Mouse (Mus musculus): Measurements from ENCODE around the gene Nf2. TPM values are rescaled to one million over a fixed set of nuclear protein-coding genes. Genes with fewer than 3 reads are reported as not detected.

The Nf2 gene
- polyA plus RNA-seq, 1 experiment from 2014 or later, result 64.0 TPM

DNA sequence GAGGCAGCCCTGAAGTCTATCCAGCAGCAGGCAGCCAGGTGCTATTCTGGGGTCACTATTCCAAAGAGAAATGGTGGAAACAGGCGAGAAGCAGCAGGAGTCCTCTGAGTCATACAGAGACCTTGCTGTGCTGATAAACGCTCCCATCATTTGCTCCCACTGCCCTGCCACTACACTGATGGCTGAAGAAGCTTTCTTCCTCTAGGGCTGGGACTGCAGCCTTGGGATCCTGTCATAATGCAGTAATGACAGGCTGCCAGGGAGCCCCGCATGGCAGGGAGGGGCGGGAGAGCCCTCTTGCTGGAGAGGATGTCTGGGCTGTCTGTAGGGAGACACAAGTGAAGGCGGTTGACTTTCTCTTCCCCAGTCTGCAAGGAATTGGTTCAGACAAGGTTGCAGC is 84.9 kb downstream of the Nf2 start:
- H3K9me3 ChIP-seq (ENCODE audit: control insufficient read depth, low read length), result no peaks in the 10 kb centered on the region
- 72% methylated on average over 5 of the region's 5 CpGs for WGBS
- H3K4me3 ChIP-seq (replicated peaks; ENCODE audit: low read depth, low read length), result no peak overlapping the region
- DNase-seq, result no peak
- no peaks in the 10 kb centered on the region for H3K27me3 ChIP-seq (ENCODE audit: control insufficient read depth, insufficient read depth, low read length)
- H3K36me3 ChIP-seq (ENCODE audit: control insufficient read depth, insufficient read depth, low read length), result peaks cover 13% of the 10 kb centered on the region; the same call in 1 of the 2 replicates
- no peak overlapping the region for H3K27ac ChIP-seq (replicated peaks; ENCODE audit: low read depth, low read length)
- peaks cover 28% of the 10 kb centered on the region for H3K4me1 ChIP-seq (ENCODE audit: control insufficient read depth, insufficient read depth, low read length)
- ATAC-seq (ENCODE audit: low FRiP score, low TSS enrichment), result no peak
- H3K4me2 ChIP-seq (ENCODE audit: low read length), result no peak overlapping the region
- no peak overlapping the region for H3K9ac ChIP-seq (replicated peaks; ENCODE audit: low read length)

DNA sequence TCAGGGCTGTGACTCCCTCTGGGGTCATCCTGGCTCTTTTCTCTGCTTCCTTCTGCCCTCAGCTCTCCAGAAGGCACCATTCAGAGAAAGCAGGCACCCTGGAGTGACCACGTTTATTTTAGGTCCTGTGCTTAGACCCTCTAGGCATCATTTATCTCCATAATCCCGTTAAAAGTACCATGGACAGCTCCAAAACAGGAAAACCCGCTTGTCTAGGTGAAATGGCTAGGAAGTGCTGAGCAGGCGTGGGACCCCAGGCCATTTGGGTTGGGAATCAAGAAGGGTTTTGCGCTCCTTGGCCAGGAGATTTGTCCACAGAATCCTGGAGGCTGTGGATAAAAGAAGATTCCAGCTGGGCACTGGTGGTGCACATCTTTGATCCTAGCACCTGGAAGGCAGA is 85.7 kb downstream of the Nf2 start:
- Histone ChIP-seq H3K9ac (replicated peaks; ENCODE audit: low read length) (no peak overlapping the region), H3K27me3 (ENCODE audit: control insufficient read depth, insufficient read depth, low read length) (no peaks in the 10 kb centered on the region), H3K4me3 (replicated peaks; ENCODE audit: low read depth, low read length) (no peak overlapping the region), H3K9me3 (ENCODE audit: control insufficient read depth, low read length) (no peaks in the 10 kb centered on the region), H3K4me2 (ENCODE audit: low read length) (no peak overlapping the region), H3K4me1 (ENCODE audit: control insufficient read depth, insufficient read depth, low read length) (peaks cover 28% of the 10 kb centered on the region), H3K36me3 (ENCODE audit: control insufficient read depth, insufficient read depth, low read length) (peaks cover 9% of the 10 kb centered on the region; the same call in 1 of the 2 replicates), H3K27ac (replicated peaks; ENCODE audit: low read depth, low read length) (peak overlapping the region; percentile 42; the same call in 1 of the 2 replicates)
- 23% methylated on average over 5 of the region's 5 CpGs for WGBS
- no peak for DNase-seq
- ATAC-seq (ENCODE audit: low FRiP score, low TSS enrichment), result no peak

DNA sequence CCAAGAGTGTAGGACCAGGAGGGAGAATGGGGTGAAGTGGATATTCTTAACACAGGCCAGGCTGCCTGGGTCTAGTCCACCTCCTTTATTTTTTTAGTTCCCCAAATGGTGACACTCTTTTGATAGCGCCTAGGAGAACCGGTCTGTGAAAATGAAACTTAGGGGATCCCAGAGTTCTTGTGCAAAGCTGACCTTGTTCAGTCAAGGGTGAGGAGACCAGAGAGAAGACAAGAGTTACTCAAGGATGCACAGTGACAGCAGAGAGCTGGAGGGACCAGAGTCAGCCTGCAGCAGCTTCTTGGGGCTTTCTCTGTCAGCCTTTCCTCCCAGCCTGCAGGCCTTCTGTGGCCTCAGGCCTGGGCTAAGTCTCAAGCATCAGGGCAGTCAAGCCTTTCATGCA is 86.8 kb downstream of the Nf2 start:
- Histone ChIP-seq H3K27ac (replicated peaks; ENCODE audit: low read depth, low read length) (peak overlapping the region; percentile 78), H3K4me2 (ENCODE audit: low read length) (no peak overlapping the region), H3K36me3 (ENCODE audit: control insufficient read depth, insufficient read depth, low read length) (0 out of 2 replicates have a peak, but pooled peaks cover 2% of the 10 kb centered on the region), H3K4me3 (replicated peaks; ENCODE audit: low read depth, low read length) (no peak overlapping the region), H3K9me3 (ENCODE audit: control insufficient read depth, low read length) (no peaks in the 10 kb centered on the region), H3K27me3 (ENCODE audit: control insufficient read depth, insufficient read depth, low read length) (no peaks in the 10 kb centered on the region), H3K4me1 (ENCODE audit: control insufficient read depth, insufficient read depth, low read length) (peaks cover 28% of the 10 kb centered on the region), H3K9ac (replicated peaks; ENCODE audit: low read length) (no peak overlapping the region)
- ATAC-seq (ENCODE audit: low FRiP score, low TSS enrichment) (no peak), DNase-seq (no peak)
- 9% methylated on average over 2 of the region's 2 CpGs for WGBS

DNA sequence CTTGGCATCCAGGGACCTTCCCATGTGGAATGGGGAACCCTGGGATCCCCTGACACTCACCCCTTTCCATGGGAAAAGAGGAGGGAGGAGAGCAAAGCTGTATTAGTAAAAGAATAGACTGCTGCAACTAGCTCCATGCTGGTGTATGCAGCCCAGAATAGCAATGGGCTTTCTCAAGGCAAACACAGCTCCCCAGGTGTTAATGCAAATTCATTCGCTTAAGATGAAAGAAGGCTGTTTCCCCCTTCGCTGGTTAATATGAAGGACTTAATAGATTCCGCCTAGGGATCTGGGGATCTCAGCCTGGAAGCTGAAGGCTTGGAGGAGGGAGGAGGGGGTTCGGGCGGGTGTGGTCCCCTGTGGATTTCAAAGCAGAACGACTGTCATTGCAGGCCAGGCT is 87.3 kb downstream of the Nf2 start:
- Histone ChIP-seq H3K4me3 (replicated peaks; ENCODE audit: low read depth, low read length) (no peak overlapping the region), H3K4me2 (ENCODE audit: low read length) (no peak overlapping the region), H3K9ac (replicated peaks; ENCODE audit: low read length) (0 out of 2 replicates have a peak overlapping the region, but pooled peaks have one; percentile 13), H3K36me3 (ENCODE audit: control insufficient read depth, insufficient read depth, low read length) (0 out of 2 replicates have a peak, but pooled peaks cover 2% of the 10 kb centered on the region), H3K27me3 (ENCODE audit: control insufficient read depth, insufficient read depth, low read length) (no peaks in the 10 kb centered on the region), H3K27ac (replicated peaks; ENCODE audit: low read depth, low read length) (peak overlapping the region; percentile 78), H3K9me3 (ENCODE audit: control insufficient read depth, low read length) (no peaks in the 10 kb centered on the region), H3K4me1 (ENCODE audit: control insufficient read depth, insufficient read depth, low read length) (peaks cover 28% of the 10 kb centered on the region)
- peak; percentile 77 for DNase-seq
- ATAC-seq (ENCODE audit: low FRiP score, low TSS enrichment), result peak; percentile 34; the same call in 1 of the 2 replicates
- WGBS, result 5% methylated on average over 6 of the region's 6 CpGs

DNA sequence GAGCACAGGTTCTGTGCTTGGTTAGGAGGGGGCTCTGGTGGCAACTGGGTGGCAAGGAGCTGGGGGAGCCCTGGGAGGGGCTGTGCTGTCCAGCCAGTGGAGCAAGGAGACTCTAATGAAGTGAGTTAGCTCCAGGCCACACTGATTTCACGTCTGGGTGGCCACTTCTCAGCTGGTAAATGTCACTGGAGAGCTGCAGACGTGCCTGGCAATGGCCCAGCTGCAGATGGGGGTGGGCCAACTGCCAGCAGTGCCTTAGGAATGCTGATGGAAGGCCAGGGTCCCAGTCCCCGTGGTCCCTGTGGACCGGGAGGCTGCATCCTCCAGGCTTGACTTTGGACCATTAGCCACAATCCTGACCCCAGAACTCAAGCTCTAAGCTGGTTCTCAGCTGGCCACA is 88.9 kb downstream of the Nf2 start:
- H3K27me3 ChIP-seq (ENCODE audit: control insufficient read depth, insufficient read depth, low read length), result no peaks in the 10 kb centered on the region
- no peak overlapping the region for H3K4me2 ChIP-seq (ENCODE audit: low read length)
- DNase-seq, result peak; percentile 45
- no peak overlapping the region; the same call in 1 of the 2 replicates for H3K27ac ChIP-seq (replicated peaks; ENCODE audit: low read depth, low read length)
- H3K9me3 ChIP-seq (ENCODE audit: control insufficient read depth, low read length), result no peaks in the 10 kb centered on the region
- H3K4me1 ChIP-seq (ENCODE audit: control insufficient read depth, insufficient read depth, low read length), result peaks cover 28% of the 10 kb centered on the region
- no peak overlapping the region for H3K9ac ChIP-seq (replicated peaks; ENCODE audit: low read length)
- no peak for ATAC-seq (ENCODE audit: low FRiP score, low TSS enrichment)
- no peak overlapping the region for H3K4me3 ChIP-seq (replicated peaks; ENCODE audit: low read depth, low read length)
- no peaks in the 10 kb centered on the region for H3K36me3 ChIP-seq (ENCODE audit: control insufficient read depth, insufficient read depth, low read length)
- WGBS, result 12% methylated on average over 4 of the region's 4 CpGs

DNA sequence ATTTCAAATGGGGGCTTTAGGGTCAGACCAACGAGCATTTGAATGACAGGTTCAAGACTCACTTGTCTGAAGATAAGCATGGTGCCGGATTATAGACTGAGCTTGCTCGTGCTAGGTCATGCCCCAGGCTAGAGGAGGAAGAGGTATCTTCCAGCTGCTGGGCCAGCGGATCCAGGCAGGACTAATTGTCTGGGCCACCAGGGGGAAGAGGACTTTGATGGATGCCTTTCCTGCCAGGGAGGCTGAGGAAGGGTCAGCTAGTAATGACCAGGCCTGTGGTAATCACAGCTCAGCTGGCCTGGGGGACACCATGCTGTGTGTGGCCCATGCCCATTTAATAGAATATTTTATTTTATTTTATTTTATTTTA is 91.6 kb downstream of the Nf2 start:
- Histone ChIP-seq H3K4me3 (replicated peaks; ENCODE audit: low read depth, low read length) (no peak overlapping the region), H3K4me1 (ENCODE audit: control insufficient read depth, insufficient read depth, low read length) (peaks cover 24% of the 10 kb centered on the region), H3K4me2 (ENCODE audit: low read length) (no peak overlapping the region), H3K36me3 (ENCODE audit: control insufficient read depth, insufficient read depth, low read length) (no peaks in the 10 kb centered on the region), H3K9me3 (ENCODE audit: control insufficient read depth, low read length) (no peaks in the 10 kb centered on the region), H3K27ac (replicated peaks; ENCODE audit: low read depth, low read length) (no peak overlapping the region), H3K27me3 (ENCODE audit: control insufficient read depth, insufficient read depth, low read length) (no peaks in the 10 kb centered on the region), H3K9ac (replicated peaks; ENCODE audit: low read length) (no peak overlapping the region)
- ATAC-seq (ENCODE audit: low FRiP score, low TSS enrichment), result no peak
- WGBS, result 48% methylated on average over 4 of the region's 4 CpGs
- no peak for DNase-seq

DNA sequence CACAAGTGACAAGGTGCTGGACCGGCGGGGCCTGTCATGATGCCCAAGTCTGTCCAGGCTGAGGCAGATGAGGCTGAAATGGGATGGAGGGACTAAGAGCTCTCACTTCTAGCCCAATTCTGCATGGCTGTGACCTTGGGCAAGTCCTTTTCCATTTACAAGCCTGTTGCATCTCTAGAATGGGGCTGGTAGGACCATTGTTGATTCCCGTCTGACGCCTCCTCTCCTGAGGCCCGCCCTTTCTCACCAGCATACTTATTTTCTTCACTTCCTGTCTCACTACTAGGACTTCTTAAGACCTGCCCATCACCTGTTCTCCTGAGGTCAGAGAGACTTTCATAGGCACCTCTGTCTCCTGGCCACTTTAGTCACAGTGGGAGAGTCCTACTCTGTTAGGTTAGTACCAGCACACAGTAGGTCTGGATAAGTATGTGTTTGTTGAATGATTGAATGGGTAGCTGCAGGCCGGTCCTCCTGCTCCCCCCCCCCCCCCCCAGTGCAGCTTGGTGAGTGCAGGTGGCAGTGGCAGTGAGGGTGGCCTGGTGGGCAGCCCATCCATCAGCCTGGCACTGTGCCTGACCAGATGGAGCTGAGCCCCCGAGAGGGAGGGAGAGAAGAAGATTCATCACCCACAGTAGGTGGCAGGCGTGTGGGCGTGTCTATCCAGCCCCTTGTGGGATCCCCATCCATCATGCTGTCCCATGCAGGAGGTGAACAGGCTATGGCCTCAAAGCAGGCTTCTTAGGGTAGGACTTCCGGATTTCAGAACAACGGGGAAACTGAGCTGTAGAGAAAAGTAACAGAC is 92.2 kb downstream of the Nf2 start:
- Histone ChIP-seq H3K9ac (replicated peaks; ENCODE audit: low read length) (no peak overlapping the region), H3K4me3 (replicated peaks; ENCODE audit: low read depth, low read length) (no peak overlapping the region), H3K9me3 (ENCODE audit: control insufficient read depth, low read length) (no peaks in the 10 kb centered on the region), H3K36me3 (ENCODE audit: control insufficient read depth, insufficient read depth, low read length) (no peaks in the 10 kb centered on the region), H3K4me2 (ENCODE audit: low read length) (no peak overlapping the region), H3K4me1 (ENCODE audit: control insufficient read depth, insufficient read depth, low read length) (peaks cover 20% of the 10 kb centered on the region), H3K27ac (replicated peaks; ENCODE audit: low read depth, low read length) (no peak overlapping the region), H3K27me3 (ENCODE audit: control insufficient read depth, insufficient read depth, low read length) (no peaks in the 10 kb centered on the region)
- ATAC-seq (ENCODE audit: low FRiP score, low TSS enrichment) (no peak), DNase-seq (no peak)
- WGBS, result 77% methylated on average over 11 of the region's 11 CpGs

DNA sequence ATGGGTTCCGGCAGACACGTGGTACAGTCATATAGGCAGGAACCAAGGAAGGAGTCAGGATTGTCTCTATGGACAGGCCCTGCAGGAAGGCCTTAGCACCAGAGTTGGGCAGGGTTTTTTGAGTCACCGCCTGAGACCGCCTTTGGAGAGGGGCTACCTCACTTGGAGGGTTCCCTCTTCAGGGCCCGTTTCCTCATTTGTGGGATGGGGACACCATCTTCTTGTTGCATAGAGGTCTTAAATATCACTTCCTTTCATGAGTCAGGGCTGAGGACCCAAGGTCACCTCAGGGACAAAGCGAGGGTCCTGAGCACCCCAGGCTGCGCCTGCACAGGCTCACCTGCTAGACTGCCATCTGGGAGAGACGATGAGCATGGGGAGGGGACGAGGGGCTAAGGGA is 92.9 kb downstream of the Nf2 start:
- Histone ChIP-seq H3K36me3 (ENCODE audit: control insufficient read depth, insufficient read depth, low read length) (no peaks in the 10 kb centered on the region), H3K27me3 (ENCODE audit: control insufficient read depth, insufficient read depth, low read length) (no peaks in the 10 kb centered on the region), H3K4me3 (replicated peaks; ENCODE audit: low read depth, low read length) (no peak overlapping the region), H3K27ac (replicated peaks; ENCODE audit: low read depth, low read length) (no peak overlapping the region), H3K9me3 (ENCODE audit: control insufficient read depth, low read length) (no peaks in the 10 kb centered on the region), H3K4me2 (ENCODE audit: low read length) (no peak overlapping the region), H3K4me1 (ENCODE audit: control insufficient read depth, insufficient read depth, low read length) (peaks cover 13% of the 10 kb centered on the region; the same call in 1 of the 2 replicates), H3K9ac (replicated peaks; ENCODE audit: low read length) (no peak overlapping the region)
- ATAC-seq (ENCODE audit: low FRiP score, low TSS enrichment), result no peak
- WGBS, result 87% methylated on average over 9 of the region's 9 CpGs
- DNase-seq, result no peak

DNA sequence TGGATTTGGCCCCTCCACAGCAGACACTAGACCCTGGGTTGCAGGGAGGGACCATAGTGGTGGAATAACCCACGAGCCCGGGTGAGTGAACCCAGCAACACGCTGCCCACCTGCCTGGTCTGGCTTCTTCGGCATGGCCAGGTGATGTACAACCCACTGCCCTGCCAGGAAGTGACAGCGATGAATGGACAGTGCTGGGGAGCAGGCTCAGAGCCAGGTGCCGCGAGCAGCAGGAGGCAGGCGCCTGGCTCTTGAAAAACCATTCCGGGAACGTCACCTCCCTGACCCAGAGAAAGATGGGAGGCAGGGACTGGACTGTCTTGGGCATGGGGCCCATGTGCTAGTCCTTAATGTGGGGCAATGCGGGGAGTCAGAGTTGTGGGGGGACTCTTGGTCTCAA is 94.5 kb downstream of the Nf2 start:
- Histone ChIP-seq H3K4me1 (ENCODE audit: control insufficient read depth, insufficient read depth, low read length) (0 out of 2 replicates have a peak, but pooled peaks cover 7% of the 10 kb centered on the region), H3K9me3 (ENCODE audit: control insufficient read depth, low read length) (no peaks in the 10 kb centered on the region), H3K27ac (replicated peaks; ENCODE audit: low read depth, low read length) (no peak overlapping the region), H3K4me3 (replicated peaks; ENCODE audit: low read depth, low read length) (no peak overlapping the region), H3K27me3 (ENCODE audit: control insufficient read depth, insufficient read depth, low read length) (peaks cover 6% of the 10 kb centered on the region; the same call in 1 of the 2 replicates), H3K36me3 (ENCODE audit: control insufficient read depth, insufficient read depth, low read length) (no peaks in the 10 kb centered on the region), H3K4me2 (ENCODE audit: low read length) (no peak overlapping the region), H3K9ac (replicated peaks; ENCODE audit: low read length) (no peak overlapping the region)
- WGBS, result 80% methylated on average over 11 of the region's 11 CpGs
- DNase-seq, result no peak
- ATAC-seq (ENCODE audit: low FRiP score, low TSS enrichment), result no peak
